Mouse (Mus musculus) left cerebral cortex, adult 2 months (tissue): ENCODE measurements around the gene Rnf216. TPM values are rescaled to one million over a fixed set of nuclear protein-coding genes. Genes with fewer than 3 reads are reported as not detected.
A peak's percentile ranks its signal among the peaks of the same experiment; 100 is the strongest.
"Not testable (repeated sequence)": the region's sequence is repeated elsewhere in the genome, so short reads cannot be mapped to it uniquely, and the experiment has no call there.

Experiments used
- DNase-seq, 2 experiments: peaks; one replicate each; pipeline ENCODE4 v3.0.0; 2021 to 2022; ENCODE audit warnings: low spot score in 2 of 2, mixed read lengths in 1 of 2; ENCODE audit errors: extremely low spot score in 1 of 2
- H3K27ac ChIP-seq: fragments of 200-600 bp; 2 replicates; pipeline ENCODE4 v1.8.1; 2022
- H3K4me3 ChIP-seq: fragments of 200-600 bp; 2 replicates; pipeline ENCODE4 v1.8.1; 2022
- CTCF ChIP-seq: fragments of 200-600 bp; IDR thresholded peaks from 2 replicates; pipeline ENCODE4 v1.8.1; 2022; ENCODE audit warnings: antibody characterized with exemption, mild to moderate bottlenecking, moderate library complexity
- intact Hi-C: fragments of 180-260 bp; cut with DNase I; formaldehyde crosslinking; loops from one replicate; pipeline ENCODE4 v1.15.1; 2025
- long read RNA-seq, 2 experiments: library from polyadenylated mRNA; stranded (forward); transcript quantifications; one replicate each; pipeline ENCODE4 v2.0.0; 2021; ENCODE audit warnings: borderline mapping rate in 2 of 2
- total RNA-seq, 2 experiments: library from RNA; stranded (reverse); gene quantifications; 2 replicates each; pipeline ENCODE4 v1.2.3; 2021

The Rnf216 gene
- total RNA-seq, result 10 to 100 TPM; 40.7 to 47.8 TPM
- long read RNA-seq, experiment 1, full-length matches to known transcripts, result 8 of 20 reads
- long read RNA-seq, experiment 1, partial matches to known transcripts, result 3 of 20 reads
- long read RNA-seq, experiment 1, other reads (novel, unspliced or antisense), result 9 of 20 reads
- long read RNA-seq, experiment 2, full-length matches to known transcripts, result 10 of 28 reads
- long read RNA-seq, experiment 2, partial matches to known transcripts, result 6 of 28 reads
- long read RNA-seq, experiment 2, other reads (novel, unspliced or antisense), result 12 of 28 reads

- peak; percentile 92 to 94 for DNase-seq
- intact Hi-C loops, result loop anchor here (1.0 kb wide), 1 partner anchor 68 kb away; the partner anchor contains the start of gene Rbak
- H3K4me3 ChIP-seq, result peak within 1 kb of the TSS; percentile 78
- peak; percentile 89 for TF ChIP-seq CTCF
- H3K27ac ChIP-seq, result peak within 1 kb of the TSS; percentile 91
Measured at GRCm38 (mm10) chr5:143112281-143113246, at the start of gene Rnf216. Gene Rnf216, minus strand, starts transcription at chr5:143112994.

DNA sequence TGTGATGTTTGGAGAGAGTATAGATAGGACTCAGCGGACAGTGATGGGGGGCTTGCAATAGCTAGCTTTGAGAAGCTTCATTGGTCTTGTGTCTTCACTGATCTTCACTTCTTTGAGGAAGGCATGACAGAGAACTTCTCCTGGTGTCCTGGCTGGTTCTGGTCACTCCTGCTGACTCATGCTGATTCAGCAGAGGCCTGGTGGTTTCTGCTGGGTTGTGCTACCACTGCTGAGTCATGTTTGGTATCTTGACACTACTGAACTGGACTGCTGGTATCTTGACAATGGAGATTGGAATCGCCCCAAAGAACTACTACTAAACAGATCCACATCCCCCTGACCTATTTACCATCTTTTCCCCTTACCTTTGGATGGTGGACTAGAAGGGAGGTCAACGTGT is 42.7 kb upstream of the Rnf216 start:
- Histone ChIP-seq H3K27ac (no peak overlapping the region), H3K4me3 (no peak overlapping the region)
- intact Hi-C loops, result no loop called here
- no peak for DNase-seq
- TF ChIP-seq CTCF, result no peak

DNA sequence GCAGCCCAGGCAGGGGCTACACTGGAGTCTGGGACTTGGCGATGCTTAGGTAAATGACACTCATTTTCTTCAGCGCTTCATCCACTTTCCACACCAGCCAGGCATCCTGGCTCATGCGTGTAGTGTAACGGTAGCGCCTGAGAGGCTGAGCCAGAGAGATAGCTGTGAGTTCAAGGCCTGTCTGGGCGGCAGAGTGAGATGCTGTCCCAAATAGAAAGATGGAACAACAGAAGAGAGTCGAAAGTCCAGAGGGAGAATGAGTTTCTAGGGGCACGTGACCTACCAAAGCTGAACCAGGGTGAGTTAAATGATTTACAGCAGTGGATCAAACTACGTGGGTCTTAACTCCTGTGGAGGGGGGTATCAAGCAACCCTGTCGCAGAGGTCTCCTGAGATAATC is 41.0 kb upstream of the Rnf216 start:
- no peak overlapping the region for H3K27ac ChIP-seq
- no peak for DNase-seq
- no peak for TF ChIP-seq CTCF
- no peak overlapping the region for H3K4me3 ChIP-seq
- intact Hi-C loops, result no loop called here

- Histone ChIP-seq H3K27ac (no peak overlapping the region), H3K4me3 (no peak overlapping the region)
- intact Hi-C loops, result no loop called here
- no peak for DNase-seq
- no peak for TF ChIP-seq CTCF
Measured at GRCm38 (mm10) chr5:143150044-143150443, 37.2 kb upstream of the Rnf216 start.

- DNase-seq, result no peak
- intact Hi-C loops, result no loop called here
- no peak; the same call in none of the 2 replicates for TF ChIP-seq CTCF
- no peak overlapping the region for H3K27ac ChIP-seq
- no peak overlapping the region for H3K4me3 ChIP-seq
Measured at GRCm38 (mm10) chr5:143149536-143149935, 36.7 kb upstream of the Rnf216 start.

GRCm38 (mm10) chr5:143148661-143149060 is 35.9 kb upstream of the Rnf216 start:
- DNase-seq, result no peak
- TF ChIP-seq CTCF, result no peak
- H3K27ac ChIP-seq, result no peak overlapping the region
- no peak overlapping the region for H3K4me3 ChIP-seq
- intact Hi-C loops, result no loop called here

DNA sequence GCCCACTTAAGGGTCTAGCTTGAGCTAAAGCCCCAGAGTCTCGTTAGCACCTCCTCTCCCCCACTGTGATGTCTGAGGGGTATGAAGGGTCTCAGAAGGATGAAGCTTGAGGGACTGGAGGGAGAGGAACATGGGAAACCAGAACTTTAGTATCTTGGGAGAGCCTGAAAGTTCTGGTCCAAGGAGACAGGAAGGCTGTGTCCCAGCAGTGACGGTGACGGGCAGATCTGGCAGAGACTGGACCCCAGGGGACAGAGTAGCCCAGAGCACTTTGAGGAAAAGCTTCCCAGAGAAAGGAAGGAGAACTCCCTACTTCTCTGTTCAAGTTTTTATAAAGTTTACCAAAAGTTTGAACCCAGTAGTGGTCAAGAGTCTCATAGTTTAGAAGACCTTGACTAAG is 34.7 kb upstream of the Rnf216 start, which contains the start of gene Olfr718-ps1:
Gene Olfr718-ps1, minus strand, starts transcription at position 101 of the 400 bp plus-strand sequence.
- TF ChIP-seq CTCF, result no peak
- DNase-seq, result no peak
- Histone ChIP-seq H3K27ac (no peak within 1 kb of the TSS), H3K4me3 (no peak within 1 kb of the TSS)
- intact Hi-C loops, result no loop called here

- Histone ChIP-seq H3K4me3 (no peak overlapping the region), H3K27ac (no peak overlapping the region)
- TF ChIP-seq CTCF, result no peak
- intact Hi-C loops, result no loop called here
- no peak for DNase-seq
Measured at GRCm38 (mm10) chr5:143137580-143137979, 24.8 kb upstream of the Rnf216 start.

GRCm38 (mm10) chr5:143135042-143135441 is 22.2 kb upstream of the Rnf216 start:
- DNase-seq, result no peak
- no peak for TF ChIP-seq CTCF
- intact Hi-C loops, result no loop called here
- Histone ChIP-seq H3K4me3 (no peak overlapping the region), H3K27ac (no peak overlapping the region)

DNA sequence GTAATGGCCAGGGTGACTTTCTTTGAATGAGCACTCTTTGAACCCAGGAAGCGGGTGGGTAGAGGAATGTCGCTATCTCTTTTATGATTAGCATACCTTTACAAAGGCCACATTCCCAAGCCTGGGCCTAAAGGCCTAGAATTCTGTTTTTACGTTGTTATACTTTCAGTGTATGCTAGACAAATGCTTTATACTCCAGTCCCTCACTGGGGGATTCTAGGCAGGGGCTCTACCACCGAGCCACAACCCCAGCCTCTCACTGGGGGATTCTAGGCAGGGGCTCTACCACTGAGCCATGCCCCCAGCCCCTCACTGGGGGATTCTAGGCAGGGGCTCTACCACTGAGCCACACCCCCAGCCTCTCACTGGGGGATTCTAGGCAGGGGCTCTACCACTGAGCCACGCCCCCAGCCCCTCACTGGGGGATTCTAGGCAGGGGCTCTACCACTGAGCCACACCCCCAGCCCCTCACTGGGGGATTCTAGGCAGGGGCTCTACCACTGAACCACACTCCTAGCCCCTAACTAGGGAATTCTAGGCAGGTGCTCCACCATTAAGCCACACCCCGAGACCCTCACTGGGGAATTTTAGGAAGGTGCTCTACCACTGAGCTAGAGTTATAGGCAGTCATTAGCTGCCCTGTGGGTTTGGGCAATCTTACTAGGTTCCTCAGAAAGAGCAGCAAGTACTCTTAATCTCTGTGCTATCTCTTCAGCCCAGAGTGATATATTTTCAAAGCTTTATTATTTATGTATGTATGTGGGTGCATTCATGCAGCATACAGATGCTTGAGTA is 21.6 kb upstream of the Rnf216 start:
- DNase-seq, intact Hi-C loops, H3K27ac ChIP-seq, H3K4me3 ChIP-seq: not testable (repeated sequence)

GRCm38 (mm10) chr5:143132935-143133514 is 20.2 kb upstream of the Rnf216 start:
- H3K4me3 ChIP-seq, result no peak overlapping the region
- no peak for DNase-seq
- H3K27ac ChIP-seq, result no peak overlapping the region
- intact Hi-C loops, result no loop called here
- TF ChIP-seq CTCF, result no peak
